Mouse (Mus musculus) spleen, adult 12 weeks (tissue): ENCODE results near the gene Ctdnep1.

Experiments used
- DNase-seq: peaks from one replicate; pipeline ENCODE4 v3.0.0; 2022; ENCODE audit warnings: low spot score

Gene Ctdnep1

GRCm38 (mm10) chr11:69981141-69981762, at the start of gene Ctdnep1:
Ctdnep1 (plus strand) TSS chr11:69981156.
- DNase-seq: no peak

- DNase-seq: no peak
Measured at GRCm38 (mm10) chr11:69931769-69932168, 49.2 kb upstream of the Ctdnep1 start.

- no peak for DNase-seq
Measured at GRCm38 (mm10) chr11:69932254-69932653, 48.7 kb upstream of the Ctdnep1 start.

GRCm38 (mm10) chr11:69933066-69933465, 47.9 kb upstream of the Ctdnep1 start:
- DNase-seq: no peak

- peak; percentile 83 for DNase-seq
Measured at GRCm38 (mm10) chr11:69934169-69934568, 46.8 kb upstream of the Ctdnep1 start.

DNA sequence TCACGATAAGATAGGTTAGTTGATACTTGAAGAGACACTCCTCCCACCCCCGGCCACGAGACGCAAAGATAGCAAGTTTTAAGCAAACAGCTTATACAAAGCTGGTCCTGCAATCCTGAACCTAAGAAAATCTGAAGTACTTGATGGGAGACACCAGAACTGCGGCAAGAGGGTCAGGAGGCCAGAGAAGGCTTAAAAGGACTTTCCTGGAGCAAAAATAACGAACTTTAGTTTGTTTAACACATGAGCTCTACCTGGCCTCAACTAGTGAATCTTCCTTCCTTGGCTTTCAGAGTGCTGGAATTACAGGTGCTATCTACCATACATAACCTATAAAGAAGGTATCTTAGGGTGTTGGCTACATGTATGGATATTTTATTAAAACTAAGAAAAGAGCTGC, 46.3 kb upstream of the Ctdnep1 start:
- no peak for DNase-seq

GRCm38 (mm10) chr11:69935137-69935879, 45.6 kb upstream of the Ctdnep1 start, which contains the start of gene Ybx2:
Ybx2 (plus strand) TSS chr11:69935796.
- peak; percentile 73 for DNase-seq

DNA sequence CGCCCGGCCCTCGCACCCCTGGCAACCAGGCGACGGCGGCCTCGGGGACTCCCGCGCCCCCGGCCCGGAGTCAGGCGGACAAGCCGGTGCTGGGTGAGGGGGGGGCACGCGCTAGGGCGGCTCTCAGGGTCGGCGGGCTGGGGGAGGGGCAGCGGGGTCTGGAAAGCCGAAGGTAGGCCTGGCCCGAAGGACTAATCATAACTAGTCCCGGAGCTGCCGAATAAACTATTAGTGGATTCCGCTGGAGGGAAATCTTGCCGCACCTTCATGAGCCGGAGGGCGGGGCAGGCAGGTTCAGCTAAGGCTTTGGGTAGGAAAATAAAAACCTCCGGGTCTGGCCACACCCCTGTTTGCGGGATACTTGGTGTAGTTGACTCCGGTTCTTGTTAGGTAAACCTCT, 44.8 kb upstream of the Ctdnep1 start:
- DNase-seq: no peak

GRCm38 (mm10) chr11:69936714-69937347, 44.1 kb upstream of the Ctdnep1 start:
- no peak for DNase-seq

- DNase-seq: no peak
Measured at GRCm38 (mm10) chr11:69937385-69937784, 43.6 kb upstream of the Ctdnep1 start.

DNA sequence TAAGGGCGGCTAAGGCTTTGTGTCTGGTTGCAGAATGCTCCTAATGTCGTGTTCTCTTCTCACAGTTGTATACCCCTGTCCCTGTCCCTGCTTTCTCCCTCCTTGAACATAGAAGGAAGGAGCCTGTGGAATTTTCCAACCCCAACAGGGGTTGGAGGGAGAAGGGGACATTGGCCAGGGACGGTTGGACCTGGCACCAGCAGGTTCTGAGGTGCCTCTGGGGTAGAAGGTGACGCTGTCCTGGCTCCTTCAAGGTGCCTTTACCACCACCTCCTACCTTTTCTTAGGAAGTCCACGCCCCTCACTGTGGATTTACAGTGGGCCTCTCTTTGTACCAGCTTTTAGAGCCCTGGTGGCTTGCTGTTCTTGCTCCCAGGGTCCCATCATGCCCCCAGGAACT, 43.1 kb upstream of the Ctdnep1 start:
- DNase-seq: no peak

DNA sequence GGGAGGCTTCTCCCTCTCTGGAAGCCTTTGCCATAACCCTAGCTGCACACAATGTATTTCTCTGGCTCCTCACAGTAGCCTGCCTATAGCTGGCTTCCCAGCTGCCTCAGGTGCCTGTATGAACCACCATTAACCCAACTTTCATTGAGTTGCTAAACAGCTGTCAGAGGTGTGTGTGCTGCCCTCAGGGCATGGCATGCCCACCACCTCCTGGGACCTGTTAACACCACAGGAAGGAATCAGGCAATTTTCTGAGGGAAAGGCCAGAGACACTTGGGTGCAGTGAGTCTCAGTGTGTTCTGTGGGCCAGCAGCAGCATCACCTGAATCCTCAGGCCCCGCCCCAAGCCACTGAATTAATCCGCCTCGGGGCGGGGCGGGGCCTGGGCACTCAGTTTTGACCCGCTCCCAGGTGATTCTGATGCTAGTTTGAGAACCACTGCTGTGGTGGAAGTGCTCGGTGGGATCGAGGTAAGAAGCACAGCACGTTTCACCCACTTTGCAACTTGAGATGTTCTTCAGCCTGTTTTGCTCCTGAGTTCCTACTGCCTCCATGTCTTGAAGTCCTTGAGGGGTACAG, 42.5 kb upstream of the Ctdnep1 start:
- DNase-seq: no peak

- no peak for DNase-seq
Measured at GRCm38 (mm10) chr11:69939181-69939580, 41.8 kb upstream of the Ctdnep1 start.

DNA sequence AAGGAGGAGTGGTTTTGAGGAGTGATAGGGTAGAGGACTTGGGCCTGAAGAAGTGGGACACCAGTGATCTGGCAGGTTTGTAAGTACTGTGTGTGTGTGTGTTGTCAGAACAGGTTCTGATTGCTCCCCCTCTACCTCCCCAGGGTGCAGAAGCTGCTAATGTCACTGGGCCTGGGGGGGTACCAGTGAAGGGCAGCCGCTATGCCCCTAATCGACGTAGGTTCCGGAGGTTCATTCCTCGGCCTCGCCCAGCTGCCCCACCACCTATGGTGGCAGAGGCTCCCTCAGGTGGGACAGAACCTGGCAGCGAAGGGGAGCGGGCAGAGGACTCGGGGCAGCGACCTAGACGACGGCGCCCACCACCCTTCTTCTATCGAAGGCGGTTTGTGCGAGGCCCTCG, 41.2 kb upstream of the Ctdnep1 start:
- no peak for DNase-seq

DNA sequence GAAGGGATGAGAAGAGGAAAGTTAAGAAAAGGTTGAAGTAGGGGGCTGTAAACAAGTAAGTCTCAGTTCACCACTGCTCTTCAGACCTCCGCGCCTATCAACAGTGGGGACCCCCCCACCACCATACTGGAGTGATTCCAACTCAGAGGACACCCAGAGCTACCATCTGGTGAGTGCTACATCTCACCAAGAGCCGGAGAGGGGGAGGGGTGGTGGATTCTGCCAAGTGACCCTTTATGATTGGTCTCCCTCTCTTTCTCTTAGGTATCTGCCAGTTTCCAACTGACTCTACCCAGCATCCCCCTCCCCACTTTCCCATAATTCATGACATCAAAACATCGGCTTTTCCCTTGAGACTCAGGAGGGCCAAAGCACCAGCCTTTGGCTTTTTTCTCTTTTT, 40.0 kb upstream of the Ctdnep1 start:
- no peak for DNase-seq

GRCm38 (mm10) chr11:69945216-69945615, 35.7 kb upstream of the Ctdnep1 start:
- no peak for DNase-seq

- DNase-seq: peak; percentile 51
Measured at GRCm38 (mm10) chr11:69945997-69946891, 34.7 kb upstream of the Ctdnep1 start.

GRCm38 (mm10) chr11:69947337-69948065, 33.5 kb upstream of the Ctdnep1 start:
- no peak for DNase-seq

DNA sequence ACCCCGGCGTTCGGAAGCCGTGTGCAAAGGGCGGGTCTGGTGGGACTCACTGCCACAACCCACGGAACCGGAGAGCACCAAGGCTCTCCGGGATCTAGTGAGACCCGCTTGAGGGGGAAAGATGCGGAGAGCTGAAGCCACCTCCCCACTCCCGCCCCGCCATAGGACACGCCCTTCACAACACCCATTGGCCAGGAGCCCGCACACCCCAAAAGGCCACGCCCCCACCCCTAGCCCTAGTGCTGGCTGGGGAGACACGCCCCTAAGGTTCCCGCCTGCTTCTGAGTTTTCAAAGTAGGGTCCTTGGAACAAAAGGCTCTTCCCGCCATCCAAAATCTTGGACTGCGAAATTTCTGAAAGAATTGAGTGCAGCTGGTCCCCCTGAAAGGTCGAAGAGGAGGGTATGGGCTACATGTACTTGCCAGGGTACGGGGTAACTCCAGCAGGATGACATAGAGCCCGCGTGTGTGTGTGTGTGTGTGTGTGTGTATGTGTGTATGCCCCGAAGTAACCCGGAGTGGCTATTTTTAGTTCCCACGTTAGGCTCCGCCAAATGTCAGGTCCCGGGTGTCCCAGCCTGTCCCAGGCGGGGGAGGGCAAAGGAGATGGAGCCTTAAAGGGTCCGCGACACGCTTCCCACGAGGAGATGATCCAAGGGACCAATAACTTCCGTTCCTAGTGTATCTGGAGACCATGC, 32.7 kb upstream of the Ctdnep1 start, which contains the start of gene Slc2a4:
Slc2a4 (minus strand) TSS at position 123 of the 697 bp plus-strand sequence.
- peak; percentile 87 for DNase-seq

DNA sequence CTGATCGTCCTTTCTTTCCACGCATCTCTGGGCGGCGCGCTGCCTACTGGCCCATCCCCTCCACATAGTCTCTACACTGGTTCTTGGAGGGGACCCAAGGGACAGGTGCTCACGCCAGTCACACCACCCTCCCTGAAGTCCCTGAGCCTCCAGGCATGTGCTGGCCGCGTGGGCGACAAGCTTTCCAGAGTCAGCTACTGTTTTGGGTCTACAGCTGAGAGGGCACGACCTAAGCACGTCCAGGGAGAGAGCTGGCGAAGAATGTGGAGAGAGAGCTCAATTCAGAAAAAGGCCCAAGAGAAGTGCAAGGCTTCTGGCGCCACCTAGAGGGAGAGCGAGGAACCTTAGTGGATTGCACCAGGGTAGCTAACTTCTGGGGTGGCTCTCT, 32.2 kb upstream of the Ctdnep1 start:
- DNase-seq: peak; percentile 84
